Mouse (Mus musculus): ENCODE results near the gene Lgi4.

DNA sequence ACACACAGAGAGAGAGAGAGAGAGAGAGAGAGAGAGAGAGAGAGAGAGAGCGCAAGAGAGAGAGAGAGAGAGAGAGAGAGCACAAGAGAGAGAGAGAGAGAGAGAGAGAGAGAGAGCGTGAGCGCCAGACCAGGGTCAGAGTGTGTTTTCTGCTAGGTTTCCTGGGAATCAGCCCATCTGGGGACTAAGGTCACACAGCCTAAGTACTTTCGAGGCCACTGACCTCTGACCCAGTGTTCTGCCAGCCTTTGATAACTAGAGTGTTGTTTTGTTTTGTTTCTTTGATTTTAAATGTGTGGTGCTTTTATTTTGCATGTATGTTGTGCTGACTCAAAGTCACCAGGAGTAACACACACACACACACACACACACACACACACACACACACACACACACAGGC is 3.3 kb upstream of the Lgi4 start:
- TF ChIP-seq CTCF (IDR thresholded peaks at IDR 0.05; ENCODE audit: low read depth, low read length), result no peak
- no peak for TF ChIP-seq POLR2AphosphoS5 (IDR thresholded peaks at IDR 0.05; ENCODE audit: insufficient replicate concordance, low read depth, low read length)
- TF ChIP-seq GATA1 (IDR thresholded peaks at IDR 0.05; ENCODE audit: borderline replicate concordance, low read length), result no peak
- no peak for TF ChIP-seq GATA2 (IDR thresholded peaks at IDR 0.05; ENCODE audit: borderline replicate concordance, low read depth, low read length)
- TF ChIP-seq TAL1 (conservative IDR thresholded peaks at IDR 0.05; ENCODE audit: low read depth, low read length), result no peak
